Mouse (Mus musculus) liver, embryonic 14.5 days (tissue): ENCODE data around the gene Gng8.

Experiments
- CTCF ChIP-seq: IDR thresholded peaks from 2 replicates; pipeline ENCODE4 v1.5.1; 2016; ENCODE audit warnings: antibody characterized with exemption, low read depth, control low read depth
- EP300 ChIP-seq: IDR thresholded peaks from 2 replicates; pipeline ENCODE4 v1.6.1; 2016; ENCODE audit warnings: antibody characterized with exemption, low read depth

- no peak for TF ChIP-seq CTCF
- TF ChIP-seq EP300, result no peak
These were observed 5.7 kb upstream of the Gng8 start for GRCm38 (mm10) chr7:16885905-16886304.
